Mouse (Mus musculus) CD8-positive naive resting alpha-beta T cell, adult 2 months (primary cell): ENCODE data around the gene Acbd7.

Experiments used
- DNase-seq, 2 experiments: peaks; one replicate each; pipeline ENCODE4 v3.0.0; 2022; ENCODE audit warnings: low read depth in 2 of 2, low spot score in 2 of 2

Acbd7 gene

DNA sequence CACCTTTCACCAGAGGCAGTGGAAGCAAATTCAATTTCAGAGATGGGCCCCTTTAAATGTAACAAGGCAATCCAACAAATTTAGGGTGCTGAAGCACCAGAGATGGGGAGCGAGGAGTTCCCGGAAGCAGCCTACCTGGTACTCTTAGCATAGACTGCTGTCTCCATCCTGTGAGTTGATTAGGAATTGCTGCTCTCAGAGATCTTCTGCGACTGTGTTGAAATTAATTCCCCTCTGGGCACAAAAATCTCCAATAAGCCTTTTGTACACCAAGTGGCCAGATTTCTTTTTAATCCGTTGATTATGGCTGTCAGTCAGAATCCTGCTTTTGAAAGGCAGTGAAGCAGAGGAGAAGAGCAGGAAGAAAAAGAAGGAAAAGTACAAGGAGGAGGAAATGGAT, 29.2 kb downstream of the Acbd7 start:
- DNase-seq: no peak

DNA sequence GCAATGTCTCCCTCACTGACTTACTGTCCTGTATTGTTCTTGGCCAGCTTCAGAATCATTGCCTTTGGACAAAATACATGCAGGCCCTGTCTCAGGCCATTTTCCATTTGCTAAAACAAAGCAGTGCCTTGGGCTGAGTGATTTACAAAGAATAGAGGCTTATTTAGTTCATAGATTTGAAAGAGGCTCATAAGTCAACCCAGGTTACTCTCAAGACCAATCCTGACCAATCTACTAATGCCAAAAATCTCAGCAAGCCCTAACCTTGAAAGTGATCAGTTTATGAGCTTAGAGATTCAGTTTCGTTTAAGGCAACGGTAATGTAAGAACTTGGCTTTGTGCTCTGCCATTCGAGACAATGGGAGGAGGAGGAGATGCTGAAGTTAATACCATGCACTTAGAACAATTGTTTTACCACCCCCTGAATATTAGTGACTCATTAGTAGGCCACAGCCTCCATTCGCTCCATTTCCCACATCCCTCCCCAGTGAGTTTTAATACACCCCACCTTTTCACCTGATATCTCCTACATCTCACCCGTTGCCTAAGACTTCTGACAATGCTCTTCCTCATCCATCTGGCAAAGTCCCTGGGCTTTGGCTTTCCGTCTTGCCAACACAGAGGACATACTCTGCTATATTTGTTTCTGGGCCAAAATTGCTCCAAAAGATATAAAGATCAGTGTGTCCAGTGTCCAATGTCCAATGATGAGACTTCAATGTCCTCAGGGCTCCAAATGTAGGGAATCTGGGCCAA, 51.3 kb downstream of the Acbd7 start:
- DNase-seq: no peak
